Mouse (Mus musculus): Measurements from ENCODE around the gene Acer2.

Gene Acer2

GRCm38 (mm10) chr4:86897411-86897810 lies 23.2 kb downstream of the Acer2 start:
- DNase-seq, result peak; percentile 52

GRCm38 (mm10) chr4:86898791-86899474 lies 24.7 kb downstream of the Acer2 start:
- DNase-seq, result peak; percentile 84

GRCm38 (mm10) chr4:86902351-86902750 lies 28.2 kb downstream of the Acer2 start:
- DNase-seq, result peak; percentile 66

GRCm38 (mm10) chr4:86904969-86905368 lies 30.8 kb downstream of the Acer2 start:
- no peak for DNase-seq

- no peak for DNase-seq
Measured at GRCm38 (mm10) chr4:86905869-86906268, 31.7 kb downstream of the Acer2 start.

GRCm38 (mm10) chr4:86911576-86912341 lies 37.6 kb downstream of the Acer2 start:
- DNase-seq, result no peak

- no peak for DNase-seq
Measured at GRCm38 (mm10) chr4:86912757-86913156, 38.6 kb downstream of the Acer2 start.

- DNase-seq, result no peak
Measured at GRCm38 (mm10) chr4:86916062-86916461, 41.9 kb downstream of the Acer2 start.

GRCm38 (mm10) chr4:86923476-86924055 lies 49.4 kb downstream of the Acer2 start:
- DNase-seq, result no peak

GRCm38 (mm10) chr4:86924804-86925458 lies 50.7 kb downstream of the Acer2 start:
- peak; percentile 86 for DNase-seq

GRCm38 (mm10) chr4:86926997-86927396 lies 52.8 kb downstream of the Acer2 start:
- no peak for DNase-seq

- DNase-seq, result no peak
Measured at GRCm38 (mm10) chr4:86930101-86930635, 56.0 kb downstream of the Acer2 start.

- peak; percentile 46 for DNase-seq
Measured at GRCm38 (mm10) chr4:86930636-86931456, 56.6 kb downstream of the Acer2 start.

GRCm38 (mm10) chr4:86933026-86933425 lies 58.8 kb downstream of the Acer2 start:
- DNase-seq, result no peak

- DNase-seq, result no peak
Measured at GRCm38 (mm10) chr4:86936217-86936616, 62.0 kb downstream of the Acer2 start.

- DNase-seq, result no peak
Measured at GRCm38 (mm10) chr4:86936706-86937105, 62.5 kb downstream of the Acer2 start.

GRCm38 (mm10) chr4:86942656-86943055 lies 68.5 kb downstream of the Acer2 start:
- peak; percentile 50 for DNase-seq

- DNase-seq, result no peak
Measured at GRCm38 (mm10) chr4:86943296-86943695, 69.1 kb downstream of the Acer2 start.

GRCm38 (mm10) chr4:86948794-86949193 lies 74.6 kb downstream of the Acer2 start:
- DNase-seq, result no peak

- no peak for DNase-seq
Measured at GRCm38 (mm10) chr4:86953519-86953918, 79.3 kb downstream of the Acer2 start.

GRCm38 (mm10) chr4:86955448-86955847 lies 81.3 kb downstream of the Acer2 start:
- DNase-seq, result no peak
